Mouse (Mus musculus) lung, adult 2 months (tissue): Measurements from ENCODE around the gene Gm13283.
"Not testable (repeated sequence)": the region's sequence is repeated elsewhere in the genome, so short reads cannot be mapped to it uniquely, and the experiment has no call there.

Experiments
- CTCF ChIP-seq: fragments of 200-500 bp; IDR thresholded peaks from 2 replicates; pipeline ENCODE4 v1.5.1; 2011; ENCODE audit warnings: mild to moderate bottlenecking, low read length, control low read depth; ENCODE audit not compliant: insufficient read depth
- POLR2A ChIP-seq: fragments of 200-500 bp; IDR thresholded peaks from 2 replicates; pipeline ENCODE4 v1.6.1; 2011; ENCODE audit warnings: low read depth, mild to moderate bottlenecking, control low read depth, low read length, borderline replicate concordance; ENCODE audit errors: extremely low read depth

DNA sequence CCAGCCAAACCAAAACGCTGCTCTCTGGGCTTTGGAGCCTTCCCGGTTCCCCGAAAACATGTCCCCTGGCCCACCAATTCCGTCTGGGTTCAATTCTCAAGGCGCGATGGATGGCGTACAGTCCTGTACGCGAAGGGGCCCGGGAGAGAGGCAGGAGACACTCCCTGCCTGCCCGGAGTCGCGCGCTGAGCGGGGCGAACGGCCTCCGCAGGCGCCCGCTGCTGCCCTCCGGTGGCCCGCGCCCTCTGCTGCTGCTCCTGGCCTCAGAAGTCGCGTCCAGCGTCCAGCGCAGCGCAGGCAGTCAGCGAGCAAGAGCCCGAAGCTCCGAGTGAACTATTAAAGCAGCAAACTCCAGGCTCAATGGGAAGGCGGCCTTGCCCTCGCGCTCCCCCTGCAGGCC lies 45.8 kb downstream of the Gm13283 start:
- TF ChIP-seq CTCF, POLR2A: not testable (repeated sequence)
